Mouse (Mus musculus): ENCODE measurements around the gene Ppm1h.

DNA sequence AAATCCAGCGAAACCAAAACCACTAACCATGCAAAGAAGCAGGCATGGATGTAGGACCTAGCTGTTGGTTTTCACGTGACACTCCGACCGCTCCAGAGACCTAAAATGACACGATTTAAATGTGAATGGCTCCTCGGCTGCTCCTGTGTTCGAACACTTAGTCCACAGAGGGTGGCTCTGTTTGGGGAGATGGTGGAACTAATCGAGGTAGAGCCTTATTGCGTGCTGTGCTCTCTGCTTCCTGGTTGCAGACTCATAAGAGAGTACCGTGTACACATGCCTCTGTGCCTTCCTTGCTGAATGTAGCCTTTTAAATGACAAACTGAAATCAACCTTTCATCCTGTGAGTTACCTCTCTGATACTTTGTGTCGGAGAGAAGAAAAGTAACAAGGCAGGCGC lies 79.2 kb downstream of the Ppm1h start:
- no peak for TF ChIP-seq MAX (IDR thresholded peaks at IDR 0.05; ENCODE audit: low read length)
- TF ChIP-seq JUN (IDR thresholded peaks at IDR 0.05; ENCODE audit: insufficient read depth, low read depth, low read length): no peak
- TF ChIP-seq ZNF384 (IDR thresholded peaks at IDR 0.05; ENCODE audit: low read depth, low read length): no peak
- no peak for TF ChIP-seq CTCF (conservative IDR thresholded peaks at IDR 0.05 in 1 of 2, IDR thresholded peaks at IDR 0.05 in 1 of 2; ENCODE audit: low read depth in 2 of 2, low read length in 2 of 2)
- no peak for TF ChIP-seq PAX5 (IDR thresholded peaks at IDR 0.05; ENCODE audit: low read length)
- no peak for TF ChIP-seq POLR2A (IDR thresholded peaks at IDR 0.05; ENCODE audit: low read depth, low read length)
- no peak for TF ChIP-seq MXI1 (IDR thresholded peaks at IDR 0.05; ENCODE audit: low read depth, low read length)
- no peak for TF ChIP-seq POLR2AphosphoS2 (IDR thresholded peaks at IDR 0.05; ENCODE audit: low read depth, low read length)
- TF ChIP-seq GABPA (IDR thresholded peaks at IDR 0.05; ENCODE audit: insufficient replicate concordance, low read depth, low read length): no peak
- no peak for TF ChIP-seq E2F4 (IDR thresholded peaks at IDR 0.05; ENCODE audit: insufficient replicate concordance, low read depth, low read length)
- no peak for TF ChIP-seq MAFK (IDR thresholded peaks at IDR 0.05; ENCODE audit: insufficient replicate concordance, low read length)
- no peak for TF ChIP-seq RCOR1 (conservative IDR thresholded peaks at IDR 0.05; ENCODE audit: low read depth, low read length)
